Mouse (Mus musculus) embryonic fibroblast, embryonic 13.5 days (primary cell): Measurements from ENCODE around the gene Gbp2b.

Experiments
- CTCF ChIP-seq: IDR thresholded peaks from 2 replicates; pipeline ENCODE4 v1.5.1; 2011; ENCODE audit warnings: mild to moderate bottlenecking, control low read depth, low read length, moderate library complexity, borderline replicate concordance; ENCODE audit not compliant: insufficient read depth
- POLR2A ChIP-seq: IDR thresholded peaks from 2 replicates; pipeline ENCODE4 v1.6.1; 2011; ENCODE audit warnings: low read depth, mild to moderate bottlenecking, control low read depth, low read length, moderate library complexity

GRCm38 (mm10) chr3:142664723-142665122 lies 70.1 kb downstream of the Gbp2b start:
- no peak for TF ChIP-seq POLR2A
- TF ChIP-seq CTCF = no peak
